Mouse (Mus musculus): ENCODE measurements around the gene Dnajc19.

- no peak for TF ChIP-seq CTCF (conservative IDR thresholded peaks at IDR 0.05; ENCODE audit: low read length)
- no peak for TF ChIP-seq POU5F1 (IDR thresholded peaks at IDR 0.05; ENCODE audit: borderline replicate concordance, low read length)
Measured at GRCm38 (mm10) chr3:34106421-34106820, 25.3 kb upstream of the Dnajc19 start.

All from E14TG2a.4 (cell line).